Mouse (Mus musculus): Measurements from ENCODE around the gene Gm20388. TPM values are rescaled to one million over a fixed set of nuclear protein-coding genes. Genes with fewer than 3 reads are reported as not detected.

Gm20388 gene
- polyA plus RNA-seq, 1 experiment = 28.1 TPM

DNA sequence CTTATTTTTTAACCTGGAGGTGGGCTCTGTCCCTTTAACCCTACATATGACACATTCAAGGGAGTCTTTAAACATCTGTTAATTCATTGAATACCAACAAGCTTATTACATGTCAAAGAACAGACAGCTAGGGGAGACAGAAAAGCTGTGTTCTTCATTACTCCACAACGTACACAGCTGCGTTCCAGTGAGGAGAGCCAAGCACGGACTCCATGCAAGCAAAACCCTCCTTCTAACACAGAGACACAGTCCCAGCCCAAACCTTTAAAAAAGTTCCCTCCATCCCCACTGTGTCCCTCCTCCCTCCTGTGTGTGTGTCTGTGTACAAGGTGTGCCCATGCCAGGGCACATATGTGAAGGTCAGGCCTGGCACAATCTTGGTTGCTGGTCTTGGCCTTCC lies 795.6 kb downstream of the Gm20388 start:
- Histone ChIP-seq H3K4me3 (ENCODE audit: low read depth, low read length) (no peak overlapping the region), H3K4me1 (ENCODE audit: control insufficient read depth, insufficient read depth, low read length) (no peaks in the 10 kb centered on the region), H3K9ac (ENCODE audit: low read depth, poor library complexity, severe bottlenecking) (no peak overlapping the region), H3K9me3 (replicated peaks; ENCODE audit: control insufficient read depth, insufficient read depth, low read length, poor library complexity, severe bottlenecking) (no peaks in the 10 kb centered on the region), H3K27me3 (ENCODE audit: control insufficient read depth, insufficient read depth, low read length, poor library complexity, severe bottlenecking) (no peaks in the 10 kb centered on the region), H3K27ac (ENCODE audit: insufficient read depth, low read length) (no peak overlapping the region), H3K36me3 (ENCODE audit: control insufficient read depth, insufficient read depth, low read length, poor library complexity, severe bottlenecking) (no peaks in the 10 kb centered on the region)
- TF ChIP-seq EP300 (IDR thresholded peaks at IDR 0.05; ENCODE audit: insufficient read depth, low read depth, low read length) = no peak
- no peak for TF ChIP-seq POLR2A (IDR thresholded peaks at IDR 0.05; ENCODE audit: insufficient read depth, low read length)
- no peak for TF ChIP-seq CTCF (IDR thresholded peaks at IDR 0.05; ENCODE audit: low read depth, low read length)

DNA sequence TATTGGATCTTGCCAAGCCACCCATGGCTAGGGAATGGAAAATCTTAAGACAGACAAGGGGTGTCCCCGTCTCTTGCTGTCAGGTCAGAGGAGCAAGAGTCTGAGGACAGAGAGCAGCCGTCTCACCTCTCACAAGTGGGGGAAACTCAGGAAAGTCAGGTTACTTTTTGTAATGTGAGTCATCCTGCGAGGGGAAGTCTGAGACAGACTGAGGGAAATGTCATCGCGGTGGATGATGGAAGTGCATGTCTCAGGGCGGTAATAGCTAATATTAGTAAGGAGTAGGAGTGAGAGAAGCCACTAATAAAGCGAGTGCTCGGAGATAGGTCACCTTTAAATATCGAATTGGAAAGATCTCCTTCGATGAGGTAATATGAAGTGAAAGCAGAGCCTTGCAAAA lies 798.5 kb downstream of the Gm20388 start:
- Histone ChIP-seq H3K4me3 (ENCODE audit: low read depth, low read length) (no peak overlapping the region), H3K27ac (ENCODE audit: insufficient read depth, low read length) (no peak overlapping the region), H3K27me3 (ENCODE audit: control insufficient read depth, insufficient read depth, low read length, poor library complexity, severe bottlenecking) (no peaks in the 10 kb centered on the region), H3K9me3 (replicated peaks; ENCODE audit: control insufficient read depth, insufficient read depth, low read length, poor library complexity, severe bottlenecking) (no peaks in the 10 kb centered on the region), H3K36me3 (ENCODE audit: control insufficient read depth, insufficient read depth, low read length, poor library complexity, severe bottlenecking) (no peaks in the 10 kb centered on the region), H3K4me1 (ENCODE audit: control insufficient read depth, insufficient read depth, low read length) (no peaks in the 10 kb centered on the region), H3K9ac (ENCODE audit: low read depth, poor library complexity, severe bottlenecking) (no peak overlapping the region)
- TF ChIP-seq CTCF (IDR thresholded peaks at IDR 0.05; ENCODE audit: low read depth, low read length) = no peak
- no peak for TF ChIP-seq EP300 (IDR thresholded peaks at IDR 0.05; ENCODE audit: insufficient read depth, low read depth, low read length)
- TF ChIP-seq POLR2A (IDR thresholded peaks at IDR 0.05; ENCODE audit: insufficient read depth, low read length) = no peak

DNA sequence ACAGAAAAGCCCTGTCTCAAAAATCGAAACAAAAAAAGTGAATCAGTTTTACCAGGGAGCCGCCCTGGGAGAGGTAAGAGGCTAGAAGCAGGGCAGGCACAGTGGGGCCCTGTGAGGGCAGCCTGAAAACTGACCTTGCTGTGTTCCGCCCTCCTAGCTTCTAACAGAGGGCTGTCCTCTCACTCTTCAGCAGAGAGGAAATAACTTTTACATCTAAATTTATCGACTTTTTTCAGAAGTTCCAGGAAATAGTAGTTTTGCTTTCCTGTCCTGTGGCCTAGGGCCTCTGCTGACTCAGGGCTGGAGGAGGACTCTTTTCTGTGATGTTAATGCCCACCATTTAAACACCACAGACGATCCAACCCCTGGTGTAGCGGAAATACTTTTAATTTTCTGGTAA lies 804.6 kb downstream of the Gm20388 start:
- Histone ChIP-seq H3K27ac (ENCODE audit: insufficient read depth, low read length) (no peak overlapping the region), H3K9ac (ENCODE audit: low read depth, poor library complexity, severe bottlenecking) (no peak overlapping the region), H3K4me3 (ENCODE audit: low read depth, low read length) (no peak overlapping the region), H3K27me3 (ENCODE audit: control insufficient read depth, insufficient read depth, low read length, poor library complexity, severe bottlenecking) (no peaks in the 10 kb centered on the region), H3K36me3 (ENCODE audit: control insufficient read depth, insufficient read depth, low read length, poor library complexity, severe bottlenecking) (no peaks in the 10 kb centered on the region), H3K4me1 (ENCODE audit: control insufficient read depth, insufficient read depth, low read length) (no peaks in the 10 kb centered on the region), H3K9me3 (replicated peaks; ENCODE audit: control insufficient read depth, insufficient read depth, low read length, poor library complexity, severe bottlenecking) (no peaks in the 10 kb centered on the region)
- no peak for TF ChIP-seq CTCF (IDR thresholded peaks at IDR 0.05; ENCODE audit: low read depth, low read length)
- TF ChIP-seq EP300 (IDR thresholded peaks at IDR 0.05; ENCODE audit: insufficient read depth, low read depth, low read length) = no peak
- TF ChIP-seq POLR2A (IDR thresholded peaks at IDR 0.05; ENCODE audit: insufficient read depth, low read length) = no peak

DNA sequence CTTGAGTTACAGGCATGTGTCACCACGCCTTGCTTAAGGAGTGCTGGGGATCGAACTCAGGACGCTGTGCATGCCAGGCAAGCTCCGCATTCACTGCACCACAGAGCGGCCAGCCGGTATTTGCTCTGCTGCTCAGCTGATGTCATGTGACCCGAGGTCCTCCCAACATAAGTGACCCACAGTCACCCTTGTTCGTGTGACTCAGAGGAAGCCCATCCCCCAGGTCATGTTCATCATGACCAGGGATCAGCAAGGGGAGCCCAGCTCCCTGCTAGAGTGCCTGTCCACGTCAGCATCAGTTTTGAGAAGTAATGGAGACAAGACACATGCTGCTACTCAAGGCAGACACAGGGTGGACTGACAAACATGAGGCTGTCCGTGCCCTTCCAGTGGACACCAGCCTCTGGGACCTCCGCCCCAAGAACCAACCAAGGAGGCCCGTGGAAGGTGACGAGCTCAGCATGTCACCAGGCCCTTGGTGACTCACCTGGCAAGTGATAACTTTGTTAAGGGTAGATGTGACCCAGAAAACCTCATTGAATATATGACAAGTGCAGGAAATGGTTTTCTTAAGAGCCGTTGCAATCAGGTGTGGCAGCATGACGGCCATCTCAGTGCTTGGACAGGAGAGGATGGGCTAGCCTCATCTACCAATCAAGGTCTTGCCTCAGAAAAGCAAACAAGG lies 805.5 kb downstream of the Gm20388 start:
- H3K4me3 ChIP-seq (ENCODE audit: low read depth, low read length) = no peak overlapping the region
- no peaks in the 10 kb centered on the region for H3K27me3 ChIP-seq (ENCODE audit: control insufficient read depth, insufficient read depth, low read length, poor library complexity, severe bottlenecking)
- H3K9ac ChIP-seq (ENCODE audit: low read depth, poor library complexity, severe bottlenecking) = no peak overlapping the region
- H3K9me3 ChIP-seq (replicated peaks; ENCODE audit: control insufficient read depth, insufficient read depth, low read length, poor library complexity, severe bottlenecking) = no peaks in the 10 kb centered on the region
- H3K36me3 ChIP-seq (ENCODE audit: control insufficient read depth, insufficient read depth, low read length, poor library complexity, severe bottlenecking) = no peaks in the 10 kb centered on the region
- H3K27ac ChIP-seq (ENCODE audit: insufficient read depth, low read length) = no peak overlapping the region
- no peak for TF ChIP-seq POLR2A (IDR thresholded peaks at IDR 0.05; ENCODE audit: insufficient read depth, low read length)
- no peak for TF ChIP-seq EP300 (IDR thresholded peaks at IDR 0.05; ENCODE audit: insufficient read depth, low read depth, low read length)
- no peak for TF ChIP-seq CTCF (IDR thresholded peaks at IDR 0.05; ENCODE audit: low read depth, low read length)
- H3K4me1 ChIP-seq (ENCODE audit: control insufficient read depth, insufficient read depth, low read length) = no peaks in the 10 kb centered on the region

DNA sequence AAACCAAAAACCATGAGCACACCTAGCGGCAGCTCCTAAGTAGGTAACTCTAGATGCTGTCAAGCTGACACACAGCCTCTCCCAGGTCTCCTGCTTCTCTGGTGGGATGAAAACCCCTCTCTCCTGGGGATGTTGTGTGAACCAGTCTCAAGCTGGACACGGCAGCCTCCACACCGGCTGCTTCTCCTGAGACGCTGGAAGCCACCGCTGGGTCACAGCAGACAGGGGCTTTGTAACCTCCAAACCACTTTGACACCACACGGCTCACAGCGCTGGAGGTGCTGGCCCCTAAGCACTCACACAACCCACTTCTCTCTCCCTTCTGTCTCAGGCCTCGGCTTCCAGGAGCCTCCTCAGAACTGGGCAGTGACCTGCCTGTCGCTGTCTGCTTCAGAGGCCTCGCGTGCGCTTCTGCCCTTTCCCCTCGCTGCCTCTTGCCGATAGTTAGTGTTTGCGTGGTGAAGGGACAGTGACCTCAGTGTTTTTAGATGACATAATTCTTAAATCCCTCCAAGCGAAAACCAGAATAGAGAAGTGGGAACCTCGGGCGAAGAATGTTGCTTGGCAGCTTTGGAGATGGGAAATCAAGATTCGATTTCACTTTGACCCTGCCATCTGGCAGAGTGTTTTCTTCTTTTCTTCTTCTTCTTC lies 809.1 kb downstream of the Gm20388 start:
- Histone ChIP-seq H3K27me3 (ENCODE audit: control insufficient read depth, insufficient read depth, low read length, poor library complexity, severe bottlenecking) (no peaks in the 10 kb centered on the region), H3K27ac (ENCODE audit: insufficient read depth, low read length) (no peak overlapping the region), H3K4me1 (ENCODE audit: control insufficient read depth, insufficient read depth, low read length) (no peaks in the 10 kb centered on the region), H3K4me3 (ENCODE audit: low read depth, low read length) (no peak overlapping the region), H3K36me3 (ENCODE audit: control insufficient read depth, insufficient read depth, low read length, poor library complexity, severe bottlenecking) (no peaks in the 10 kb centered on the region), H3K9me3 (replicated peaks; ENCODE audit: control insufficient read depth, insufficient read depth, low read length, poor library complexity, severe bottlenecking) (no peaks in the 10 kb centered on the region), H3K9ac (ENCODE audit: low read depth, poor library complexity, severe bottlenecking) (no peak overlapping the region)
- no peak for TF ChIP-seq POLR2A (IDR thresholded peaks at IDR 0.05; ENCODE audit: insufficient read depth, low read length)
- TF ChIP-seq EP300 (IDR thresholded peaks at IDR 0.05; ENCODE audit: insufficient read depth, low read depth, low read length) = no peak
- TF ChIP-seq CTCF (IDR thresholded peaks at IDR 0.05; ENCODE audit: low read depth, low read length) = no peak

DNA sequence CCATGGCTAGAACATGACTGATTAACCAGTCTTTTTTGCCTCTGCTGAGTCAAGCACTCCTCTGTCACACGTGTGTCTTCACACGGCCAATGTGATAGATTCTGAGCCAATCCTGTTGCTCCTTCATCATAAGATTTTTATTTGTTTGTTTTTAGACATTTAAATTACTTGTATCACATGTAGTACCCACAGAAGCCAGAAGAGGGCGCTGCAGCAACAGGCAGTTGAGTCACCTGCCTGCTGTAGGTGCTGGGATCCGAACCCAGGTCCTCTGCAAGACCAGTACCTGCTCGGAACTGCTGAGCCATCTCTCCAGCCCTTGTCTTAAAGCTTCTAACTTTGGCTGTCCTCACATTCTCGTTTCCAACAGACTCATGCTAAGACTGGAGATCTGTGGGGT lies 812.4 kb downstream of the Gm20388 start:
- no peak overlapping the region for H3K9ac ChIP-seq (ENCODE audit: low read depth, poor library complexity, severe bottlenecking)
- TF ChIP-seq EP300 (IDR thresholded peaks at IDR 0.05; ENCODE audit: insufficient read depth, low read depth, low read length) (no peak), CTCF (IDR thresholded peaks at IDR 0.05; ENCODE audit: low read depth, low read length) (peak; percentile 53)
- no peaks in the 10 kb centered on the region for H3K36me3 ChIP-seq (ENCODE audit: control insufficient read depth, insufficient read depth, low read length, poor library complexity, severe bottlenecking)
- no peaks in the 10 kb centered on the region for H3K27me3 ChIP-seq (ENCODE audit: control insufficient read depth, insufficient read depth, low read length, poor library complexity, severe bottlenecking)
- no peak overlapping the region for H3K4me3 ChIP-seq (ENCODE audit: low read depth, low read length)
- H3K27ac ChIP-seq (ENCODE audit: insufficient read depth, low read length) = no peak overlapping the region
- H3K4me1 ChIP-seq (ENCODE audit: control insufficient read depth, insufficient read depth, low read length) = no peaks in the 10 kb centered on the region
- no peaks in the 10 kb centered on the region for H3K9me3 ChIP-seq (replicated peaks; ENCODE audit: control insufficient read depth, insufficient read depth, low read length, poor library complexity, severe bottlenecking)

All from ES-Bruce4 (cell line).